Mouse (Mus musculus) stomach, postnatal 0 days (tissue): ENCODE results near the gene Gadd45g. TPM values are rescaled to one million over a fixed set of nuclear protein-coding genes. Genes with fewer than 3 reads are reported as not detected.

Source experiments
- ATAC-seq: fragments of 200-750 bp; cut with Nextera tagmentation; 2 replicates; pipeline ENCODE4 v1.8.0; 2017; ENCODE audit not compliant: low FRiP score, low TSS enrichment
- DNase-seq: peaks from one replicate; pipeline ENCODE4 v3.0.0-alpha.2; 2016; ENCODE audit warnings: low spot score
- H3K27ac ChIP-seq: fragments of 300-500 bp; sonication (generic); replicated peaks from 2 replicates; pipeline ENCODE4 v1.5.1; 2014; ENCODE audit warnings: mild to moderate bottlenecking, control low read depth
- H3K27me3 ChIP-seq: fragments of 300-500 bp; sonication (generic); 2 replicates; pipeline ENCODE4 v1.6.1; 2014; ENCODE audit warnings: low read length; ENCODE audit not compliant: control insufficient read depth, insufficient read depth
- H3K36me3 ChIP-seq: fragments of 300-500 bp; sonication (generic); 2 replicates; pipeline ENCODE4 v1.6.1; 2014; ENCODE audit warnings: low read length, mixed read lengths; ENCODE audit not compliant: control insufficient read depth, insufficient read depth
- H3K4me1 ChIP-seq: fragments of 300-500 bp; sonication (generic); replicated peaks from 2 replicates; pipeline ENCODE4 v1.6.1; 2014; ENCODE audit warnings: antibody characterized with exemption; ENCODE audit not compliant: control insufficient read depth, insufficient read depth
- H3K4me2 ChIP-seq: fragments of 300-500 bp; sonication (generic); replicated peaks from 2 replicates; pipeline ENCODE4 v1.6.1; 2014; ENCODE audit warnings: low read depth, mild to moderate bottlenecking, control low read depth, moderate library complexity
- H3K4me3 ChIP-seq: fragments of 300-500 bp; sonication (generic); 2 replicates; pipeline ENCODE4 v1.5.1; 2014; ENCODE audit warnings: low read depth, low read length, control low read depth
- H3K9ac ChIP-seq: fragments of 300-500 bp; sonication (generic); 2 replicates; pipeline ENCODE4 v1.6.1; 2014; ENCODE audit warnings: mild to moderate bottlenecking, low read length, control low read depth, mixed read lengths
- H3K9me3 ChIP-seq: fragments of 300-500 bp; sonication (generic); 2 replicates; pipeline ENCODE4 v1.6.1; 2016; ENCODE audit warnings: low read length; ENCODE audit not compliant: control insufficient read depth
- CTCF ChIP-seq: IDR thresholded peaks from 2 replicates; pipeline ENCODE4 v1.5.1; 2016; ENCODE audit warnings: antibody characterized with exemption, low read depth, mild to moderate bottlenecking, moderate library complexity
- EP300 ChIP-seq: optimal IDR thresholded peaks from 2 replicates; pipeline ENCODE3; 2016; ENCODE audit warnings: antibody characterized with exemption
- WGBS: fragments of 180-500 bp; shearing (Covaris S2); extraction: QIAGEN DNeasy Blood & Tissue Kit; methylation state at CpG from one replicate; pipeline ENCODE4 v1.1.7; 2014; 5-methylcytosine and 5-hydroxymethylcytosine counted together
- polyA plus RNA-seq: library from polyadenylated mRNA; unstranded; fragments of >200 nt; fragmentation: Nextera tagmentation; extraction: Ambion mirVana; gene quantifications from 2 replicates; pipeline ENCODE4 v1.2.1, GENCODE M21; 2015

Gene Gadd45g
- polyA plus RNA-seq, 1 experiment from 2014 or later = 37.1 TPM

GRCm38 (mm10) chr13:51806220-51806619, 40.3 kb upstream of the Gadd45g start:
- H3K27me3 ChIP-seq = no peaks in the 10 kb centered on the region
- no peaks in the 10 kb centered on the region for H3K36me3 ChIP-seq
- H3K27ac ChIP-seq = no peak overlapping the region
- ATAC-seq (no peak; the same call in 1 of the 2 replicates), DNase-seq (no peak)
- TF ChIP-seq EP300 (no peak), CTCF (no peak)
- 76% methylated on average over 15 of the region's 15 CpGs for WGBS
- no peak overlapping the region for H3K4me2 ChIP-seq
- H3K9ac ChIP-seq = no peak overlapping the region
- H3K4me1 ChIP-seq = no peaks in the 10 kb centered on the region
- no peaks in the 10 kb centered on the region for H3K9me3 ChIP-seq
- H3K4me3 ChIP-seq = no peak overlapping the region

GRCm38 (mm10) chr13:51808141-51808540, 38.3 kb upstream of the Gadd45g start:
- no peaks in the 10 kb centered on the region for H3K4me1 ChIP-seq
- TF ChIP-seq CTCF (no peak), EP300 (no peak)
- DNase-seq (no peak), ATAC-seq (no peak)
- H3K27ac ChIP-seq = no peak overlapping the region
- H3K9ac ChIP-seq = no peak overlapping the region
- 39% methylated on average over 12 of the region's 12 CpGs for WGBS
- no peaks in the 10 kb centered on the region for H3K27me3 ChIP-seq
- no peaks in the 10 kb centered on the region for H3K9me3 ChIP-seq
- no peak overlapping the region for H3K4me3 ChIP-seq
- H3K36me3 ChIP-seq = no peaks in the 10 kb centered on the region
- no peak overlapping the region for H3K4me2 ChIP-seq

- H3K9me3 ChIP-seq = no peaks in the 10 kb centered on the region
- H3K27ac ChIP-seq = no peak overlapping the region
- H3K36me3 ChIP-seq = no peaks in the 10 kb centered on the region
- no peak overlapping the region for H3K4me3 ChIP-seq
- ATAC-seq = no peak
- H3K9ac ChIP-seq = no peak overlapping the region
- DNase-seq = no peak
- no peak for TF ChIP-seq CTCF
- TF ChIP-seq EP300 = no peak
- H3K4me2 ChIP-seq = no peak overlapping the region
- H3K4me1 ChIP-seq = no peaks in the 10 kb centered on the region
- WGBS = 56% methylated on average over 10 of the region's 10 CpGs
- no peaks in the 10 kb centered on the region for H3K27me3 ChIP-seq
Observed at GRCm38 (mm10) chr13:51813621-51814615, 32.6 kb upstream of the Gadd45g start.

GRCm38 (mm10) chr13:51814646-51815045, 31.8 kb upstream of the Gadd45g start:
- H3K4me2 ChIP-seq = no peak overlapping the region
- WGBS = 89% methylated on average over 6 of the region's 6 CpGs
- no peak for ATAC-seq
- H3K27ac ChIP-seq = no peak overlapping the region
- no peaks in the 10 kb centered on the region for H3K27me3 ChIP-seq
- no peak for DNase-seq
- H3K36me3 ChIP-seq = no peaks in the 10 kb centered on the region
- H3K9me3 ChIP-seq = no peaks in the 10 kb centered on the region
- no peak overlapping the region for H3K9ac ChIP-seq
- H3K4me1 ChIP-seq = no peaks in the 10 kb centered on the region
- H3K4me3 ChIP-seq = no peak overlapping the region
- no peak for TF ChIP-seq EP300
- TF ChIP-seq CTCF = no peak

- H3K4me3 ChIP-seq = no peak overlapping the region
- no peaks in the 10 kb centered on the region for H3K36me3 ChIP-seq
- 55% methylated on average over 9 of the region's 9 CpGs for WGBS
- H3K9me3 ChIP-seq = no peaks in the 10 kb centered on the region
- TF ChIP-seq CTCF (peak; percentile 55), EP300 (no peak)
- no peak overlapping the region for H3K9ac ChIP-seq
- no peak for DNase-seq
- H3K27me3 ChIP-seq = no peaks in the 10 kb centered on the region
- no peak overlapping the region for H3K4me2 ChIP-seq
- H3K27ac ChIP-seq = no peak overlapping the region
- no peaks in the 10 kb centered on the region for H3K4me1 ChIP-seq
- no peak for ATAC-seq
Observed at GRCm38 (mm10) chr13:51815865-51816504, 30.5 kb upstream of the Gadd45g start.
